Mouse (Mus musculus) adrenal gland, adult 8-10 months (tissue): ENCODE results near the gene Tldc1. TPM values are rescaled to one million over a fixed set of nuclear protein-coding genes. Genes with fewer than 3 reads are reported as not detected.

Experiments used
- DNase-seq: peaks from one replicate; pipeline ENCODE4 v3.0.0; 2022
- total RNA-seq, 4 experiments: library from RNA; stranded (reverse); gene quantifications; 2 replicates each; pipeline ENCODE4 v1.2.4; 2022

Tldc1 gene
- total RNA-seq: 10 to 100 TPM; 16.1 to 18.1 (median 17.1) TPM

DNA sequence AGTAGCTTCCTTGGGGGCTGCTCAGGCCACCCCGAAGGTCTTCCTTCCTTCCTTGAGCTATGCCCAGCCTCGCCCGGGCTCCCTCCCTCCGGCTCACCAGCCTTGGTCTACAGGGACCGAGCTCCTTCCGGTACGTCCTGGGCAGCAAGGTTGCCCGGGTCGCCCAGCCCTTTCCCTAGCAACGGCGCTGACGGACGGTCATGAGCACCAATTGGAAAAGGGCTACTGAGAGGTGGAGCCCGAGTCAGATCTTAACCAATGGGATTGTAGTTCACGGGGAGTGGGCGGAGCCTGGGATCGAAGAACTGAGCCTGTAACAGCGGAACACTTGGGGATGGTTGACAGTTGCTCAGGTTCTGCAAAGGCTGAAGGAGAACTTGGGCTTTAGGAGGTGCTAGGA, at the start of gene Tldc1:
TSS of gene Tldc1 (minus strand) at position 154 of the 400 bp plus-strand sequence.
- peak; percentile 100 for DNase-seq

DNA sequence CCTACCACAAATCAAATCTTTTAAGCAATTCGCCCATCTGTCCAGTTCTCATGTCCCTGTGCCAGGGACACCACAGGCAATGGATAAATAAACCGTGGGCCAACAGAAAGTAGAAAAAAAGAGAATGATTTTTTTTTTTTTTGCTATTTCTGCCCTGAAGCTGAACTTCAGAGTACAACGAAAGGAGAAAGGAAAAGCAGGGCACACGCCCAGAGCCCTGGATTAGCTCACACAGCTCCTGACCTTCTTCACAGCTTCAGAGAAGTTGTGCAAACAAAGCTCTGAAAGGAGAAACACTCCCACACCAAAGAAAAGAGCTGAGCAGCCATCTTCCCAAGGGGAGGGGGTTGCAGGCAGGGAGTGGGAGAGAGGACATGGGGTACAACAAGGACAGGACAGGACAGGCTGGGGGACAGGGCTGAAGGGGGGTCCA, 49.5 kb upstream of the Tldc1 start:
- DNase-seq: no peak

DNA sequence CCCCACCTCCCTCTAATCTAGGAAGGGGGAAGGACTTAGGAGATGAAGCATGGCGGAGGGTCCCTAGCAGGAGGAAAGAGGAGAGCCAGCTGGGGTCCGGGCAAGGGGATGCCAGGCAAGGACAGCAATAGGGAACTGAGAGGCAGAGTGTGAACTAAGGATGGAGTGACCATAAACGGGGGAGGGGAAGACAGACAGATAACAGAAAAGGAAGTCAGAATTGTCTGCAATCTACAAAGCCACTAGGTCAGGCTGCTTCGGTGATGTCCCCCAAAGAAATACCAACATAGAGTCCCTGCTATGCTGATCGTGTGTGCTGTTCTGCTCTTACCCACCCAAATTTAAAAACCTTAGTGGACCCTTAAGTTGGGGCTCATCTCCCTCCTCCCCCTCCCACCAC, 48.8 kb upstream of the Tldc1 start:
- no peak for DNase-seq

DNA sequence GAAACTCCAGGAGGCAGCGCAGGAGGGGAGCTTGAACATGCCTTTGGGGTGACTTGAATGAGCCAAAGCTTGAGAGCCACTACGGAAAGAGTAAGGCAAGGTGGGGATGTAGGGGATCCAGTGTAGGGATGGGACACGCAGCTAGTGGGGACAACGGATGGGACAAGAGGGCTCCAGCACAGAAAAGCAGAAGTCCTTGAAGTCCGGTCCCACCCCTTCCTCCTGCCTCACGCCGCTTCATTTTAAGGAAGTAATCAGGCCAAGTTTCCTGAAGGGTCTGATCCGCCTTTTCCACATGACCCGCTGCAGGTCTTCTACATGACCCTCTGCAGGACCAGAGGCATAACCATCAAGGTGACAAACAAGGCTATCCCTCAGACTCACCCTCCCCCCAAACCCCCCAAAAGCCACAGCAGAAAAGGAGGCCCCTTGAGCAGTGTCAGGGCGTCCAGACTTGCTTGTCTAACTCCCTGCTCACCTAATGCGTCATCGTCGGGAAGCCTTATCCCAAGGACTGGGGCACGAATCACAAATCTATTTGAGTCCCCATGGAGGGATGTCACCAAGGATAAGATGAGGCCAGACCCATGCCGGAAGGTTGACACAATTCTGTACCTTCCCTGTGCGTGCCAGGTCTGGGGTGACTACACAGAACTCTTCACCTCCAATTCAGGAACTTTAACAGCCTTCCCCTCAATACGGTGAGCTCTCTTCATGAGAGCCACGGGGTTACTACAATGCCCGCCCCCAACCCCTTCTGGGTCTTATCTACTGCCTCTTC, 47.9 kb upstream of the Tldc1 start:
- DNase-seq: no peak

DNA sequence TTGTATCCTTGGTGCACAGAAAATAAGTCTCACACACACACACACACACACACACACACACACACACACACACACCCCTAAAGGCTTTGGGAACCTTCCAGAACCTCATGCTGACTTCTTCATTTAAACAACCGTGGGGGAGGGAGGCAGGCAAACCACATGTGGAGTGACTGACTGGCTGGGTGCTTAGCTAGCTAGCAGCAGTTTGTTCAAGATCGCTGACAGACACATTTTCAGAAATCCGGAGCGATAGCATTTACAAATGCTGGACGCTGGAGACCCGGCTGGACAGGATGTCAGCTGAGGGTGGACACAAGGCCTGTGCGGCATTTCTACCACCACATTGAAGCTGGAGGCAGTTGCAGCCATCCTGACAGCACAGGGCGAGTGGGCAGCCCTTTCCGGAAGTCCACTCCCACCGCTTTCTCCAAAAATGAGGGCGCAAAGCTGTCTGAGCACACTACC, 46.6 kb upstream of the Tldc1 start:
- no peak for DNase-seq

DNA sequence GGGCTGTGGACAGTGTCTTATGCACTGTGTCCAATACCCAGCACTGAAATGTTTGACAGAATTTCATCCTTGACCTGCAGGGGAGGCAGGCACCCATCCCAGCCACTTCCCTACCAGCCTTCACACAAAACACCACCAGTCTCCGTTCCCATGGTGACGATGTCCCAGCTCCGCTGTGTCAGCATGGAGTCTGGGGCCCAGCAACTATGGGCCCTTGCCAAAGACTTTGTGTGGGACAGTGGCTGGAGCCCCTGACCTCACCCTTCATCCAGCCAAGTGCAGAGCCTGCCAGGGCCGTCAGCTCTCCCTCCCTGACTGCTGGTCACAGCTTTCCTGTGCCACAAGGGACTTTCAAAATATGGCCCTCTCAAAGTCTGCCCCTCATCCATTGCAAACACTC, 45.9 kb upstream of the Tldc1 start:
- no peak for DNase-seq

DNA sequence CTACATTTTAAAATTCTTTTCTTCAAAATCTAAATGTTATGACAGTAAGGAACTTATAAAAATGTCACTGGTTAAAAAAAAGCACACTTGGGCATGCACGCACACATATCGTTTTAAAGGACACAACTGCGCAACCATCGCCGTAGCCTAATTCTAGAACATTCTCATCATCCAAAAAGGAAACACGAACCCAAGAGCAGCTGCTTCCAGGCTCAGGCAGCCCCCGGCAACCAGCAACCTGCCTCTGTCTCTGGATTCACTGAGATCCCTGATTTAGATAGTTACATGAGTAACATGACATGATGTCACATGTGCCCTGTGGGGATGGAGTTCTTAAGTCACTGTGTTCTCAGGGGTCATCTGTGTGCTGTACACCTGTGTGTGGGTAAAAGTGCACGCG, 45.1 kb upstream of the Tldc1 start:
- no peak for DNase-seq

DNA sequence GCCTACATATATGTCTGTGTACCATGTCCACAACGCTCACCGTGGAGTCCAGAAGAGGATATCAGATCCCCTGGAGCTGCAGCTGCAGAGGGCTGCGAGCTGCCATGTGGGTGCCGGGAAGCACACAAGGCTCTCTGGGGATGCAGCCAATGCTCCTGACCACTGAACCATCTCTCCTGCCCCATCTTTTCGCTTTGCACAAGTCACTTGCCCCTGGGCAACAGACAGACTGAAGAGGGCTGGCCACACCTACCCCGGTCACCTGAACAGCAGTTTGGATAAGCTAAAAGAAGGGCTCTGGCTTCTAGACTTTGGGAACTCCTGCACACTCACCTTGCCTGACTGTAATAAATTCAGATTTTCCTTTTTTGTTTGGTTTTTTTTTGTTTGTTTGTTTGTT, 43.5 kb upstream of the Tldc1 start:
- DNase-seq: no peak

DNA sequence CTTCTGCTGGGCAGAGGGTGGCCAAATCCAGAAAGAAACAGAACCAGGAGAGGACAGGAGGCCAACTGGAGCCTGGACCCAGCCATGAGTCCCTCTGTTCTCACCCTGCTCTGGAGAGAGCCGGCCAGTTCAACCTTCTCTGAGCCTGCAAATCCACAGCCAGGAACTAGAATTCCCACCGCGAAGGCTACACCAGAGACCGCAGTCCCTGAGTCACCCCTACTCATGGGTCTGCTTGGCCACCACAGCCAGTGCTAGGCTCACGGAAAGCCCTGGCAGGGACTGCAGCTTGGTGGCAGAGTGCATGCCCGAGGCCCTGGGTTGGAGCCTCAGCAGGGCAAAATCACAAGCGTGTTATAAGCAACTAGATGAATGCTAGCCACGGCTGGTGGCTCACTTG, 41.8 kb upstream of the Tldc1 start:
- DNase-seq: no peak

DNA sequence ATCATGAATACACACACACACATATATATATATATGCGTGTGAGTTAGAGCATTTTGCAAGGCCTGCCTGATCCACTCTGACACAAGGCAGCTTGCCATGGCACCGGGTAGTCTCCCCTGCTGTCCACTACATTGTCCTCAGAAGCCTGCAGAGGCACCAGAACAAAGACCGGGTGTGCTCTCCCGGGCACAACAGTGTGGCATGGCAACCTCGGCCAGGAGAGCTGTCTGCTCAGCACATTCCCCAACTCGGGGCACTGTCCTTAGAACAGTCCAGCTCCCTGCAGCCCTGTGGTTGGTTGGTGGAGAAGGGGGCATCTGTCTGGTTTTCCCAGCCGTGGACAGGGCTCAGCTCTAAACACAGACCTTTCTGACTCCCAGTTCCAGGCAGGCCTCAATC, 41.1 kb upstream of the Tldc1 start:
- DNase-seq: no peak

DNA sequence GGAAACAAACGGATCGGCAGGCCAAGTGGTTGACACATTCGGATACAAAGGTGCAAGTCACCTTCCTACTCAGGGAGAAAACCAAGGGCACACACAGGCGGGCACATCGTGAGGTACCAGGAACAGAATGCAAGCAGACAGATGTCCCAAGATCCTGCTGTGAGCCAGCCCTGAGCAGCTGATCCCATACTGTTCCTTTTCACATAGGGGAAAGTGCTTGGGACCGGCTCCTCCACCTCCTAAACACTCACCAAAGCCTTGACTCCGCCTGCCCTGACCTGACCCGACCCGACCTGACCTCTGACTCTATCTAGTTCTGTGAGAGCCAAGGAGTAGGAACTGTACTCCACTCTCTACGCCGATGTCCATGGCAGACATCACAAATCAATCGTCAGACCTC, 39.2 kb upstream of the Tldc1 start:
- DNase-seq: no peak

DNA sequence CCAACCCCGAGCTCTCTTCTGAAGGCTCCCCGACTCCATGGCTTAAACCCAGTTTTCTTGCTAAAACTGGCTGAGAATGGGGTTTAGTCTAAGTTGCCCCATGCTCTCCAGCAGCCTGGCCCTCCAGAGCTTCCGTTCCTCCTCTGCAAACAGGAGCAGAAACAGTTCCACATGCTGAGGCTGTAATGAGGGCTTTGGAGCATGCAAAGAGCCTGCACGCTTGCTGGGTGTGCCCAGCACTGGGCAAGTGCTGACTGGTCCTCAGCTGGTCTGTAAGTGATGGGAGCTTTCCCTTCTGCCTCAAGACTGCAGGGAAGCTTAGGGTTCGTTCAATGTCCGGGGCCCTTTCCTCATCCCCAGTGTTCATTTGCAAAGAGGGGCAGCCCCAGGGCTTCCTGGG, 38.0 kb upstream of the Tldc1 start:
- no peak for DNase-seq

DNA sequence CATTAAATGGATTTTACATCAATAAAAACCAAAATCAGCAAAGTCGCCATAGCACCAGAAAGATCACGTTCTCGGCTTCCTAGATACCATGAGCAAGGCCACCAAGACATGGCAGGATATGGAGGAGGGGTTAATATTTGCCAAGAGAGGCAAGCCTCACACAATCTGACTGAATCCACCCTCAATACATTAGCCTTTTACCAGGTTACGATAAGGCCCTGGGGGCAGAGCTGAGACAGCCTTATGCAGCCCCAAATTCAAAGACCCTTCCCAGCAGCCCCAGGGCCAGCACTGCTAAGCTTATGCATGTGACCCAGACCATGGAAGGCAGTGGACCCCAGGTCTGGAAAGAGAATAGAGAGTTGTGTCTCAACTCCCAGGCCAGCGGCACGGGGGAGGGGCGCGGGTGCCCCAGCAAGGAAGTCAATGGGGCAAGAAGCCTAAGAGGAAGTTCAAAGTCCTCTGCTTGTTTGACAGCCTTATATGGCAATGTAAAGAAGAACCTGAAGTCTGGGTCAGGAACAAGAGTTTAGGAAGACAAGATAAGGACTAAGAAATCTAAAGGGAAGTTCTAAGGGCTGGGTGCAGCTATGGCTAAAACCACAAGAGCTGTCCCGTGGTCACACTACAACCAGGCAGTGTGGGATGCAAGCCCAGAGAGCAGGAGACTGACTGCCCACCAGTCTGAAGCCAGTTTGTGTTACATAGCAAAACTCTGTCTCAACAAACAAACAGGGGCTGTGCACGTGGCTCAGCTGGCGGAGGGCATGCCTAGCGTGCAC, 34.6 kb upstream of the Tldc1 start:
- DNase-seq: no peak

DNA sequence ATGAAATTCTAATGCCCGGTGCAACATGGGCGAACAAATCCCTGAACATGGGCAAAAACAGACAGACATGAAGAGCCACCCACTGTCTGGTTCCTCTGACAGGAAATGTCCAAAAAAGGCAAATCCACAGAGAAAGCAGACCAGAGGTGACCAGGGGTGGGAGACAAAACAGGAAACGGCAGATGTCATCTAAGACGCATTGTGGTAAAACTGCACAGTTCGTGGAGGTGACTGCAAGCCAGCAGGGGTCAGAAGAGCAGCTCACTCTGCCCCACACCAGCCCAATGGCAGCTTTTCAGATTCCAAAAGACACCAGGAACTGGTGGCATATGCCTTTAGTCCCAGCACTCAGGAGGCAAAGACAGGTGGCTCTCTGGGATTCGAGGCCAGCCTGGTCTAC, 33.7 kb upstream of the Tldc1 start:
- no peak for DNase-seq

DNA sequence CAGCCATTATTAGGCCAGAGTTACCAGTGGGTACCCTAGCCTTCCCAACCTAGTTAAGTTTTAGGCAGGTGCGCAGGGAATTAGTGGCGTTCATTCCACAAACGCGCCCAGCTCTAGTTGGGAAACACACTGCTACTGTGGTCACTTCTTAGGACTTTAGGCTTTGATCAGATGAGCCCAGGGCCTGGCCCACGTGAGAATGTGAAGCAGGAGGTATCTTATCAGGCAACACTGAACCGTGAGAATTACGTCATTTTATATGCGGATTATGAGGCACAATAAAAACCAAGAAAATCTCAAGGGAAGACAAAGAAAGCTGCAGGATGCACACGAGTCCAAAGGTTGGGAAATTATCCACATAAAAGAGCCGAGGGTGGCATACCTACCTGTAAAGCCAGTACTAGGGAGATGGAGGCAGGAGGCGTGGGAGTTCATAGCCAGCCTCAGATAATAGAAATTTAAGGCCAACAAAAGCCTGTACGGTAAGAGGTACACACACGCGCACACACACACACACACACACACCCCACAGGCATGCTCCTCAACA, 32.8 kb upstream of the Tldc1 start:
- DNase-seq: no peak

DNA sequence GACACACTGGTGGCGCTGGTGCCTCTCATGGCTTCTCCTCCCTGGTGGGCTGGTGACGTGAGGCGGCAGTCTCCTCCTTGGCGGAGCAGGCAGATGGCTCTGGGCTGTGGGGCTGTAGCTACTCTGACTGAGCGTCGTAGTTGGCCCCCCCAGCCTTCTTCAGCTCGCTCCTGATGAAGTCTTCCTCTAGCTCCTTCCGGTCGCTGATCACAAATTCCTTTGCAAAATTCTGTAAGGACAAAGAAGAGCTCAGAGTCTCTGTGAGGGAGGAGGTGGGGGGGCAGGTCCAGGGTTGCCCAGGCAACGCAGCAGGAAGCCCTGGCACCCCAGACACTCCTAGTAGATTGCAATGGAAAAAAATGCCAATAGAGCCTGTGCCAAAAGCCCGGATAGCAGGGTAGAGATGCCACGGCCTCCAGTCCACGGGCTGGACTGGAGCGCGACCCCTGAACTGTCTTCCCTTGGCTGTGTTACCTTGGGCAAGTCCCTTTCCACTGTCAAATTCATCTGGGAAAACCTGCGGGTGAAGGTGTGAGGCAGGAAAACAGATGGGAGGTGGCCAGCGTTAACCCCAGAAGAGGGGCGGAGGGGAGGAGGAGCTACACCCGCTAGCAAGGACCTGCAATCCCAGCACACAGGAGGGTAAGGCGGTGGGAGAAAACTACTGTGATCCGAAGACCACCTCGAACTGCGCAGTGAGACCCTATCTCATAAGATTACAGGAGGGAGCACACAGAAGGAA, 32.1 kb upstream of the Tldc1 start:
- no peak for DNase-seq

DNA sequence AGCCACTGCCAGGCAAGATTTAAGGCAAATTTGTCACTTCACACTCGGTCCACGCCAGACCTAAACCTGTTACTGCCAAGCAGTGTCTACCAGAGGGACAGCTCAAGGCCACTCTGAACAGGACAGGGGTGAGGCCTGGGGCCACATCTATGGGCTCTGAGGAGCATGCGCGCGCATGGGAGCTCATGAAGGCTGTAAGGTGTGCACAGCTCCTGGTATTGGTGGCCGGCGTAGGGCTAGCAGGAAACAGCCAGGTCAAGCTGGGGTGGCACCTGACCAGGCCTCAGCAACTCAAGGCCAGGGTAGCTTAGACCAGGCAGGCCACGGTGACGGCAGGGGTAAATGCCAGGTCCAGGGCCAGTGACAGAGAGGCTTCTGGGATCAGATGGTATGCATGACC, 31.4 kb upstream of the Tldc1 start:
- no peak for DNase-seq

DNA sequence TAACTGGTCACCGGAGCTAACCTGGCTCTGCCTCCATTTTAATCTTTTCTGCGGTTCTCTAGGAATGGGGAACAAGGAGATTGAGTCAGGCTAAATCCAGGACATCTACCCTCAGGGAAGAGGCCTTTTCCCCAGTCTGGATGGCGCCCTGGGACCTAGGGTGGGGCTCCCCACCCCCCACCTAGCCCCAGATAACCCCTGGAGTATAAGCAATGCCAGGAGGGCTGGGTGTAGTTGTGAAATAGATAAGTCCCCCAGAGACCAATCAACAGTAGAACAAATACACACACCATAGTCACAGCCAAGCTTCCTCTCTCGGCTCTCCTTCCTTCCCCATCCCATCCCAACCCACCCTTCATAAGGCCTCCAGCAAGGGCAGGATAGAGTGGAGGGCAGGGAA, 29.5 kb upstream of the Tldc1 start:
- DNase-seq: no peak

DNA sequence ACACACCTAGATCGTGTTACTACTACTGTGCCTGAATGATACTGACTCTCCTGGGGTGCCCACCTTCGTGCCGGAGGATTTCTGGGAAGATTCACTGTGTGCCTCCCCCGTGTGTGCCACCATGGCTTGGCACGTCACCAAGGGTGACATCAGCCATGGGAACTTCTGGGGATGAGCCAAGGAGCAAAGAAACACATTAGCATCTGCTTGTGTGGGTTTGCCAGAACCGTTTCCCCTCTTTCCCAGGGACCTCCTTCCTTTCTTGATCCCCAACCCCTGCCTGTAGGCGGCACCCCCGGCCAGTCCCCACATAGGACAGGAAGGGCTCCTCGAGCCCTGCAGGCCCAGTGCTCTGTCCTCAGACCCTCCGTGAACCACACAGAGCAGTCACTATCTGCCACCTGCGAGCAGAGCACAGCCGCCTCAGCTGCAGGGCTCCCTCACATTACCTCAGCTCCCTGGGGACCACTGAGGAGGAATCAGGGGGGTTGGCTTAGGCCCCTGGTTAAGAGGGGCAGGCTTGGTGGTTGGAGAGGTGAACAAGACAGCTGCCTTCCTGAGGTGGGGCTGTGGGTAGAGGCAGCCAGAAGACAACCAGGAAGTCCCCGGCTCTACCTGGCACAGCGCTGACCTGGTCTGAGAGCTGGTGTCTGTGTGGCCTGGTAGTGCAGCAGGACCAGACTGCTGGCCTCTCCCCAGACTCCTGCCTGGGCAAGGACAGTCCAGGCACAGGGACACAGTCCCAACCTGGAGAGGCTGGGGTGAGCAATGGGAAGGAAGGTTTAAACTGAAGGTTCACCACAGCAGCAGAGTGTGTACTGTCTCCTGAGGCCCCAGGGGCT, 28.4 kb upstream of the Tldc1 start:
- DNase-seq: peak; percentile 53

DNA sequence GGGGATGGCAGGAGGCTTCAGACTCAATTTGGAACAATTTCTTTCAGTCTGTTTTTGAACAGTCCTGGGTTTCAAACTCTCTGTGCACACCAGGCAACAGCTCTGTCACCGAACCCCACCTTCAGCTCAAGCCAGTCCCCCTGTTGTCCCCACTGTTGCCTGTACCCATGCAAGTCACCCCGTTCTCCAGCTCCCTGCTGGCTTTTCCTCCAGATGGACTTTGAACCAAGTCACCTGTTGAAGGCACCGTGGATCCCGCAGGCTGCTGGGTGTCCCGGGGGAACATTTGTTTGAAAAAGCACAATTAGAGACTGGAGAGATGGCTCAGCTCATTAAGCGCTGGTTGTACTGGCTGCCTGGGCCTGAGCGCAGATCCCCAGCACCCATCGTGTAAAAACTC, 27.1 kb upstream of the Tldc1 start:
- no peak for DNase-seq

DNA sequence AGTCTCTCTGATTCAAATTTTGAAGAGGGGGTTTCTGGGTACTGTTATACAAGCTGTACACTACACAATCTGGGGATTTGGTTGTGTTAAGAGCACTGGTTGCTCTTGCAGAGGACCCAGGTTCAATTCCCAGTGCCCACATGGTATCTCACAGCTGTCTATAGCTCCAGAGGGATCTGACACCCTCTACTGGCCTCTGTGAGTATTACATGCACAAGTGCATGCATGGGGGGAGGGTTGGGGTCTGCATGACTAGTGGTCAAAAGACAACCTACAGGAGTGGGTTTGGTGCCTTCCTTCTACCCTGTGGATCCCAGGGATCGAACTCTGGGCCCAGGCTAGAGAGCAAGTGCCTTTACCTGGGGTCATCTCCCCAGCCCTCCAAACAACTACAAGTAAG, 24.4 kb upstream of the Tldc1 start:
- DNase-seq: no peak

DNA sequence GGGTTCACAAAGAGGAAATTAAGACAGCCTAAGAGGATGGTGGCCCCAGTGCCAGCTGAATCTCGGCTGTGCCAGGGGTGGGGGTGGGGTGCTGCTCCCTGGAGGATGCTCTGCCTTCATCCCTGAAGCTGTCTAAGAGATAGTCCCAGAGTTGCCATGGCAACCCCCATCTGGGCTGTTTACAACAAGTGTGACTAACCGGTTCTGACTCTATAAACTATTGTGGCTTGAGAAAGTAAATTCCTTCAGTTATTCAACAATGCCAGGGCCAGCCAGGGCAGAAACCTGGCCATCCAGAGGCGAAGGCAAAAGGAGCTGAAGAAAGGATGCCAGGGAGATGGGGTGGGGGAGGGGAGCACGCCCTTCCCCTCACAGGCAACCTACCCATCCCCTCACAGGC, 23.0 kb upstream of the Tldc1 start:
- no peak for DNase-seq
